8 mouse cellular contexts compared by ENCODE assay signal in genomic region chr2:144011080-144011551, GRCm38 (mm10). TPM values are rescaled to one million over a fixed set of nuclear protein-coding genes. Genes with fewer than 3 reads are reported as not detected.
DNase-seq lines count a peak whose midpoint lies in the region; ATAC-seq and TF ChIP-seq lines count a peak whose summit lies in the region.

Rrbp1 (minus strand) TSS chr2:144011263.

- under 1% methylated on average over 18 of the region's 53 CpGs for WGBS in embryonic facial prominence, embryonic 14.5 days
- WGBS in heart, adult 2 months = 2% methylated on average over 51 of the region's 53 CpGs
- under 1% methylated on average over 52 of the region's 53 CpGs for WGBS in limb, embryonic 13.5 days
- WGBS in midbrain, embryonic 16.5 days = under 1% methylated on average over 49 of the region's 53 CpGs

- H3K27me3 ChIP-seq in embryonic facial prominence, embryonic 14.5 days (replicated peaks; ENCODE audit: control insufficient read depth, insufficient read depth, low read length) = no peaks in the 10 kb centered on the region
- H3K27me3 ChIP-seq in heart, adult 2 months (ENCODE audit: control insufficient read depth, insufficient read depth, low read length) = no peaks in the 10 kb centered on the region
- no peaks in the 10 kb centered on the region for H3K27me3 ChIP-seq in limb, embryonic 13.5 days
- no peaks in the 10 kb centered on the region for H3K27me3 ChIP-seq in midbrain, embryonic 16.5 days (ENCODE audit: control insufficient read depth, insufficient read depth, low read depth, low read length)

- H3K9me3 ChIP-seq in embryonic facial prominence, embryonic 14.5 days (ENCODE audit: control insufficient read depth, low read length) = no peaks in the 10 kb centered on the region
- H3K9me3 ChIP-seq in limb, embryonic 13.5 days = no peaks in the 10 kb centered on the region
- no peaks in the 10 kb centered on the region for H3K9me3 ChIP-seq in midbrain, embryonic 16.5 days (replicated peaks; ENCODE audit: control insufficient read depth, low read length, poor library complexity, severe bottlenecking)

- peak; percentile 99 for ATAC-seq in embryonic facial prominence, embryonic 14.5 days (ENCODE audit: low read depth)
- peak; percentile 98 for ATAC-seq in limb, embryonic 13.5 days (ENCODE audit: low FRiP score, low read depth)
- ATAC-seq in midbrain, embryonic 16.5 days = peak; percentile 99

- TF ChIP-seq CTCF in heart, adult 2 months (IDR thresholded peaks at IDR 0.05) = no peak

- peaks cover 21% of the 10 kb centered on the region for H3K4me1 ChIP-seq in embryonic facial prominence, embryonic 14.5 days (ENCODE audit: control insufficient read depth, insufficient read depth, low read length)
- H3K4me1 ChIP-seq in heart, adult 2 months (ENCODE audit: control insufficient read depth, insufficient read depth, low read length) = peaks cover 12% of the 10 kb centered on the region
- peaks cover 38% of the 10 kb centered on the region for H3K4me1 ChIP-seq in limb, embryonic 13.5 days
- peaks cover 10% of the 10 kb centered on the region for H3K4me1 ChIP-seq in midbrain, embryonic 16.5 days (ENCODE audit: control insufficient read depth, insufficient read depth, low read length)

- peak; percentile 98 for DNase-seq in 3T3-L1 (ENCODE audit: low read depth, low spot score)
- DNase-seq in adrenal gland, postnatal 4 days (ENCODE audit: low spot score in 2 of 2) = peak; percentile 92 to 98
- peak; percentile 98 for DNase-seq in embryonic facial prominence, embryonic 14.5 days (ENCODE audit: low spot score)
- DNase-seq in heart, adult 2 months = peak; percentile 98 to 99
- peak; percentile 99 for DNase-seq in kidney, adult 8-10 months
- DNase-seq in spleen, postnatal 10 days (ENCODE audit: low spot score in 2 of 2) = peak; percentile 93 to 98

- TF ChIP-seq EP300 in heart, adult 2 months (IDR thresholded peaks at IDR 0.05; ENCODE audit: insufficient read depth, low read depth, low read length) = no peak

- H3K4me2 ChIP-seq in embryonic facial prominence, embryonic 14.5 days (ENCODE audit: low read depth, low read length) = peak within 1 kb of the TSS; percentile 69
- peak within 1 kb of the TSS; percentile 85 for H3K4me2 ChIP-seq in limb, embryonic 13.5 days (replicated peaks)
- peak within 1 kb of the TSS; percentile 69 for H3K4me2 ChIP-seq in midbrain, embryonic 16.5 days (ENCODE audit: low read length)

- peak within 1 kb of the TSS; percentile 99 for H3K9ac ChIP-seq in embryonic facial prominence, embryonic 14.5 days (ENCODE audit: low read depth, low read length)
- peak within 1 kb of the TSS; percentile 98 for H3K9ac ChIP-seq in heart, adult 2 months (ENCODE audit: low read depth, low read length)
- H3K9ac ChIP-seq in limb, embryonic 13.5 days = peak within 1 kb of the TSS; percentile 98
- H3K9ac ChIP-seq in midbrain, embryonic 16.5 days (ENCODE audit: low read depth, low read length) = peak within 1 kb of the TSS; percentile 76

- peak within 1 kb of the TSS; percentile 95 for H3K4me3 ChIP-seq in embryonic facial prominence, embryonic 14.5 days (ENCODE audit: low read depth, low read length)
- peak within 1 kb of the TSS; percentile 87 for H3K4me3 ChIP-seq in heart, adult 2 months
- H3K4me3 ChIP-seq in limb, embryonic 13.5 days = peak within 1 kb of the TSS; percentile 97
- H3K4me3 ChIP-seq in midbrain, embryonic 16.5 days (ENCODE audit: low read depth, low read length) = peak within 1 kb of the TSS; percentile 87

- H3K36me3 ChIP-seq in embryonic facial prominence, embryonic 14.5 days (ENCODE audit: control insufficient read depth, insufficient read depth, low read length) = peaks cover 21% of the 10 kb centered on the region; the same call in 1 of the 2 replicates
- peaks cover 18% of the 10 kb centered on the region; the same call in 1 of the 2 replicates for H3K36me3 ChIP-seq in heart, adult 2 months (ENCODE audit: control insufficient read depth, insufficient read depth, low read length)
- H3K36me3 ChIP-seq in limb, embryonic 13.5 days = peaks cover 17% of the 10 kb centered on the region
- H3K36me3 ChIP-seq in midbrain, embryonic 16.5 days (ENCODE audit: control insufficient read depth, insufficient read depth, low read length) = no peaks in the 10 kb centered on the region

- peak; percentile 83 for TF ChIP-seq POLR2A in heart, adult 2 months (IDR thresholded peaks at IDR 0.05; ENCODE audit: insufficient read depth, low read depth, low read length)

- H3K79me2 ChIP-seq in heart, adult 2 months (replicated peaks; ENCODE audit: control insufficient read depth, insufficient read depth, low read length) = 0 out of 2 replicates have a peak, but pooled peaks cover 4% of the 10 kb centered on the region

- intact Hi-C loops in heart, adult 2 months (cut with DNase I) = loop anchor here (2.0 to 10.0 kb wide), 4 partner anchors 76 to 206 kb away; no protein-coding TSS in a partner anchor

- peak within 1 kb of the TSS; percentile 98 for H3K27ac ChIP-seq in embryonic facial prominence, embryonic 14.5 days (replicated peaks; ENCODE audit: low read depth, low read length)
- H3K27ac ChIP-seq in heart, adult 2 months = peak within 1 kb of the TSS; percentile 77
- H3K27ac ChIP-seq in limb, embryonic 13.5 days = peak within 1 kb of the TSS; percentile 97
- peak within 1 kb of the TSS; percentile 74 for H3K27ac ChIP-seq in midbrain, embryonic 16.5 days (ENCODE audit: low read length)

RNA-seq across cellular contexts. Expression of gene Rrbp1, which starts in this region (rescaled TPM):
- total RNA-seq in adrenal gland, postnatal 4 days (2021) = 100 to 1,000 TPM; 228 to 233 TPM
- 170 and 175 TPM in 2 replicates for polyA plus RNA-seq in embryonic facial prominence, embryonic 14.5 days (2014; fragmentation: Nextera tagmentation; extraction: Ambion mirVana)
- 100 to 1,000 TPM; 106 to 117 TPM for total RNA-seq in heart, adult 2 months (2021)
- 47.2 and 65.1 TPM in 2 replicates for polyA plus RNA-seq in heart, adult 2 months (2012; rRNA removed)
- polyA plus RNA-seq in limb, embryonic 13.5 days (2015; fragmentation: Nextera tagmentation; extraction: Ambion mirVana) = 132 and 133 TPM in 2 replicates
- polyA plus RNA-seq in midbrain, embryonic 16.5 days (2015; fragmentation: Nextera tagmentation; extraction: Ambion mirVana) = 23.8 and 24.1 TPM in 2 replicates

Comparison
In these comparisons a context has a peak if more than half of its experiments do, and no peak if none do; other contexts are left out.
1. Peak in every context shown above with its lines: DNase-seq, ATAC-seq, H3K4me3 ChIP-seq and H3K27ac ChIP-seq.